Mouse (Mus musculus) kidney, embryonic 16.5 days (tissue): Measurements from ENCODE around the gene Togaram2. TPM values are rescaled to one million over a fixed set of nuclear protein-coding genes. Genes with fewer than 3 reads are reported as not detected.

Experiments
- ATAC-seq: fragments of 200-750 bp; cut with Nextera tagmentation; 2 replicates; pipeline ENCODE4 v1.8.0; 2017; ENCODE audit warnings: moderate TSS enrichment; ENCODE audit not compliant: low FRiP score, low TSS enrichment
- H3K27ac ChIP-seq: fragments of 300-500 bp; sonication (generic); 2 replicates; pipeline ENCODE4 v1.5.1; 2014; ENCODE audit warnings: low read length
- H3K27me3 ChIP-seq: fragments of 300-500 bp; sonication (generic); 2 replicates; pipeline ENCODE4 v1.6.1; 2014; ENCODE audit warnings: low read length, control low read depth, mixed read lengths; ENCODE audit not compliant: insufficient read depth
- H3K36me3 ChIP-seq: fragments of 300-500 bp; sonication (generic); 2 replicates; pipeline ENCODE4 v1.6.1; 2014; ENCODE audit warnings: low read length, control low read depth, mixed read lengths; ENCODE audit not compliant: insufficient read depth
- H3K4me1 ChIP-seq: fragments of 300-500 bp; sonication (generic); 2 replicates; pipeline ENCODE4 v1.6.1; 2014; ENCODE audit warnings: low read length, control low read depth, mixed read lengths; ENCODE audit not compliant: insufficient read depth
- H3K4me2 ChIP-seq: fragments of 300-500 bp; sonication (generic); replicated peaks from 2 replicates; pipeline ENCODE4 v1.6.1; 2014; ENCODE audit warnings: low read depth, low read length
- H3K4me3 ChIP-seq: fragments of 300-500 bp; sonication (generic); 2 replicates; pipeline ENCODE4 v1.5.1; 2014; ENCODE audit warnings: mild to moderate bottlenecking, low read length
- H3K9ac ChIP-seq: fragments of 300-500 bp; sonication (generic); replicated peaks from 2 replicates; pipeline ENCODE4 v1.6.1; 2014; ENCODE audit warnings: low read length
- H3K9me3 ChIP-seq: fragments of 300-500 bp; sonication (generic); 2 replicates; pipeline ENCODE4 v1.6.1; 2016; ENCODE audit warnings: low read length, control low read depth
- WGBS: fragments of 180-500 bp; shearing (Covaris S2); extraction: QIAGEN DNeasy Blood & Tissue Kit; methylation state at CpG from one replicate; pipeline ENCODE4 v1.1.7; 2014; 5-methylcytosine and 5-hydroxymethylcytosine counted together
- polyA plus RNA-seq: library from polyadenylated mRNA; unstranded; fragments of >200 nt; fragmentation: Nextera tagmentation; extraction: Ambion mirVana; gene quantifications from 2 replicates; pipeline ENCODE4 v1.2.1, GENCODE M21; 2015

Gene Togaram2
- polyA plus RNA-seq, 1 experiment from 2014 or later: 0.25 TPM

GRCm38 (mm10) chr17:71712279-71712678 is 39.2 kb downstream of the Togaram2 start:
- ATAC-seq: no peak

GRCm38 (mm10) chr17:71715034-71715433 is 42.0 kb downstream of the Togaram2 start:
- Histone ChIP-seq H3K9ac (no peak overlapping the region), H3K4me3 (no peak overlapping the region), H3K36me3 (no peaks in the 10 kb centered on the region), H3K4me1 (no peaks in the 10 kb centered on the region), H3K27ac (no peak overlapping the region), H3K4me2 (no peak overlapping the region), H3K9me3 (no peaks in the 10 kb centered on the region), H3K27me3 (no peaks in the 10 kb centered on the region)
- WGBS: 77% methylated on average over 3 of the region's 3 CpGs
- no peak for ATAC-seq

More at GRCm38 (mm10) chr17:71712279-71712678, 39.2 kb downstream of the Togaram2 start:
- Histone ChIP-seq H3K9me3 (no peaks in the 10 kb centered on the region), H3K9ac (no peak overlapping the region), H3K27me3 (no peaks in the 10 kb centered on the region), H3K27ac (no peak overlapping the region), H3K4me3 (no peak overlapping the region), H3K4me2 (no peak overlapping the region), H3K4me1 (no peaks in the 10 kb centered on the region), H3K36me3 (no peaks in the 10 kb centered on the region)
- 79% methylated on average over 6 of the region's 6 CpGs for WGBS

- no peak overlapping the region for H3K4me3 ChIP-seq
- H3K4me2 ChIP-seq: no peak overlapping the region
- no peaks in the 10 kb centered on the region for H3K27me3 ChIP-seq
- no peaks in the 10 kb centered on the region for H3K9me3 ChIP-seq
- whole genome bisulfite sequencing: 88% methylated on average over 8 of the region's 8 CpGs
- H3K9ac ChIP-seq: no peak overlapping the region
- no peaks in the 10 kb centered on the region for H3K4me1 ChIP-seq
- no peak overlapping the region for H3K27ac ChIP-seq
- no peaks in the 10 kb centered on the region for H3K36me3 ChIP-seq
- no peak for ATAC-seq
These were observed 45.0 kb downstream of the Togaram2 start for GRCm38 (mm10) chr17:71717881-71718625.

GRCm38 (mm10) chr17:71720434-71720833 is 47.4 kb downstream of the Togaram2 start:
- H3K9me3 ChIP-seq: no peaks in the 10 kb centered on the region

GRCm38 (mm10) chr17:71721019-71721418 is 48.0 kb downstream of the Togaram2 start:
- ATAC-seq: no peak
- WGBS: 49% methylated on average over 3 of the region's 3 CpGs

More at GRCm38 (mm10) chr17:71720434-71720833, 47.4 kb downstream of the Togaram2 start:
- no peak overlapping the region for H3K27ac ChIP-seq
- H3K4me2 ChIP-seq: no peak overlapping the region
- no peaks in the 10 kb centered on the region for H3K27me3 ChIP-seq
- H3K9ac ChIP-seq: no peak overlapping the region
- H3K4me3 ChIP-seq: no peak overlapping the region
- no peaks in the 10 kb centered on the region for H3K36me3 ChIP-seq
- ATAC-seq: no peak
- no peaks in the 10 kb centered on the region for H3K4me1 ChIP-seq

GRCm38 (mm10) chr17:71730655-71731054 is 57.6 kb downstream of the Togaram2 start:
- H3K27ac ChIP-seq: no peak overlapping the region
- whole genome bisulfite sequencing: 35% methylated on average over 2 of the region's 2 CpGs
- H3K36me3 ChIP-seq: no peaks in the 10 kb centered on the region
- no peak overlapping the region for H3K9ac ChIP-seq
- no peaks in the 10 kb centered on the region for H3K27me3 ChIP-seq
- ATAC-seq: peak; percentile 46; the same call in 1 of the 2 replicates
- H3K4me2 ChIP-seq: no peak overlapping the region
- no peaks in the 10 kb centered on the region for H3K4me1 ChIP-seq
- peaks cover 5% of the 10 kb centered on the region for H3K9me3 ChIP-seq
- H3K4me3 ChIP-seq: no peak overlapping the region

More at GRCm38 (mm10) chr17:71721019-71721418, 48.0 kb downstream of the Togaram2 start:
- Histone ChIP-seq H3K9ac (no peak overlapping the region), H3K27ac (no peak overlapping the region), H3K36me3 (no peaks in the 10 kb centered on the region), H3K4me2 (no peak overlapping the region), H3K9me3 (no peaks in the 10 kb centered on the region), H3K27me3 (no peaks in the 10 kb centered on the region), H3K4me1 (no peaks in the 10 kb centered on the region), H3K4me3 (no peak overlapping the region)

- Histone ChIP-seq H3K9me3 (peaks cover 5% of the 10 kb centered on the region), H3K4me2 (no peak overlapping the region), H3K27me3 (no peaks in the 10 kb centered on the region), H3K36me3 (no peaks in the 10 kb centered on the region), H3K4me3 (no peak overlapping the region), H3K4me1 (no peaks in the 10 kb centered on the region), H3K9ac (no peak overlapping the region), H3K27ac (no peak overlapping the region)
- WGBS: 66% methylated on average over 3 of the region's 3 CpGs
- ATAC-seq: no peak
These were observed 63.4 kb downstream of the Togaram2 start for GRCm38 (mm10) chr17:71736442-71736841.

- WGBS: 80% methylated on average over 3 of the region's 3 CpGs
- Histone ChIP-seq H3K9ac (no peak overlapping the region), H3K4me3 (no peak overlapping the region), H3K4me2 (no peak overlapping the region), H3K36me3 (no peaks in the 10 kb centered on the region), H3K27ac (no peak overlapping the region), H3K27me3 (no peaks in the 10 kb centered on the region), H3K9me3 (no peaks in the 10 kb centered on the region), H3K4me1 (no peaks in the 10 kb centered on the region)
- ATAC-seq: no peak
These were observed 69.1 kb downstream of the Togaram2 start for GRCm38 (mm10) chr17:71742156-71742555.

GRCm38 (mm10) chr17:71742935-71743334 is 69.9 kb downstream of the Togaram2 start:
- H3K4me3 ChIP-seq: no peak overlapping the region
- H3K9ac ChIP-seq: no peak overlapping the region
- no peaks in the 10 kb centered on the region for H3K36me3 ChIP-seq
- ATAC-seq: no peak
- WGBS: 25% methylated on average over 5 of the region's 5 CpGs
- no peak overlapping the region for H3K27ac ChIP-seq
- no peak overlapping the region for H3K4me2 ChIP-seq
- peaks cover 4% of the 10 kb centered on the region; the same call in 1 of the 2 replicates for H3K4me1 ChIP-seq
- no peaks in the 10 kb centered on the region for H3K9me3 ChIP-seq
- H3K27me3 ChIP-seq: no peaks in the 10 kb centered on the region

- Histone ChIP-seq H3K27ac (no peak overlapping the region), H3K27me3 (no peaks in the 10 kb centered on the region), H3K4me3 (no peak overlapping the region), H3K36me3 (no peaks in the 10 kb centered on the region), H3K4me2 (no peak overlapping the region), H3K9ac (no peak overlapping the region), H3K4me1 (peaks cover 4% of the 10 kb centered on the region; the same call in 1 of the 2 replicates), H3K9me3 (no peaks in the 10 kb centered on the region)
- 41% methylated on average over 9 of the region's 9 CpGs for WGBS
- no peak for ATAC-seq
These were observed 73.1 kb downstream of the Togaram2 start for GRCm38 (mm10) chr17:71746114-71746513.
